Mouse (Mus musculus) midbrain, embryonic 14.5 days (tissue): Measurements from ENCODE around the gene Bag3. TPM values are rescaled to one million over a fixed set of nuclear protein-coding genes. Genes with fewer than 3 reads are reported as not detected.

Experiments used
- ATAC-seq: fragments of 200-750 bp; cut with Nextera tagmentation; 2 replicates; pipeline ENCODE4 v1.8.0; 2017; ENCODE audit warnings: moderate number of reproducible peaks, moderate library complexity; ENCODE audit not compliant: low FRiP score, low TSS enrichment
- DNase-seq: peaks from one replicate; pipeline ENCODE4 v3.0.0-alpha.2; 2015
- H3K27ac ChIP-seq: fragments of 300-500 bp; sonication (generic); replicated peaks from 2 replicates; pipeline ENCODE4 v1.5.1; 2014; ENCODE audit warnings: mild to moderate bottlenecking, low read depth, low read length, moderate library complexity
- H3K27me3 ChIP-seq: fragments of 300-500 bp; sonication (generic); 2 replicates; pipeline ENCODE4 v1.6.1; 2014; ENCODE audit warnings: low read length, control low read depth, mixed read lengths; ENCODE audit not compliant: control insufficient read depth, insufficient read depth
- H3K36me3 ChIP-seq: fragments of 300-500 bp; sonication (generic); 2 replicates; pipeline ENCODE4 v1.6.1; 2014; ENCODE audit warnings: low read length, control low read depth; ENCODE audit not compliant: control insufficient read depth, insufficient read depth
- H3K4me1 ChIP-seq: fragments of 300-500 bp; sonication (generic); 2 replicates; pipeline ENCODE4 v1.6.1; 2014; ENCODE audit warnings: mild to moderate bottlenecking, antibody characterized with exemption, low read length, control low read depth; ENCODE audit not compliant: control insufficient read depth, insufficient read depth
- H3K4me2 ChIP-seq: fragments of 300-500 bp; sonication (generic); 2 replicates; pipeline ENCODE4 v1.6.1; 2014; ENCODE audit warnings: mild to moderate bottlenecking, low read length, moderate library complexity
- H3K4me3 ChIP-seq: fragments of 300-500 bp; sonication (generic); replicated peaks from 2 replicates; pipeline ENCODE4 v1.5.1; 2014; ENCODE audit warnings: low read depth, low read length
- H3K9ac ChIP-seq: fragments of 300-500 bp; sonication (generic); replicated peaks from 2 replicates; pipeline ENCODE4 v1.6.1; 2014; ENCODE audit warnings: mild to moderate bottlenecking, low read length, moderate library complexity
- H3K9me3 ChIP-seq: fragments of 300-500 bp; sonication (generic); 2 replicates; pipeline ENCODE4 v1.6.1; 2016; ENCODE audit warnings: low read length, control low read depth, mixed read lengths; ENCODE audit not compliant: control insufficient read depth
- WGBS: fragments of 180-500 bp; shearing (Covaris S2); extraction: QIAGEN DNeasy Blood & Tissue Kit; methylation state at CpG from one replicate; pipeline ENCODE4 v1.1.7; 2014; 5-methylcytosine and 5-hydroxymethylcytosine counted together
- polyA plus RNA-seq: library from polyadenylated mRNA; unstranded; fragments of >200 nt; fragmentation: Nextera tagmentation; extraction: Ambion mirVana; gene quantifications from 2 replicates; pipeline ENCODE4 v1.2.1, GENCODE M21; 2014

The Bag3 gene
- polyA plus RNA-seq, 1 experiment from 2014 or later = 1.7 TPM

GRCm38 (mm10) chr7:128540734-128541133 lies 17.3 kb downstream of the Bag3 start:
- Histone ChIP-seq H3K9ac (no peak overlapping the region), H3K27ac (no peak overlapping the region), H3K9me3 (no peaks in the 10 kb centered on the region), H3K27me3 (no peaks in the 10 kb centered on the region), H3K4me3 (no peak overlapping the region), H3K4me2 (no peak overlapping the region), H3K36me3 (no peaks in the 10 kb centered on the region), H3K4me1 (peaks cover 12% of the 10 kb centered on the region)
- DNase-seq (no peak), ATAC-seq (no peak)
- 87% methylated on average over 16 of the region's 16 CpGs for WGBS

- H3K4me1 ChIP-seq = peaks cover 8% of the 10 kb centered on the region
- no peak for ATAC-seq
- H3K9me3 ChIP-seq = no peaks in the 10 kb centered on the region
- 75% methylated on average over 9 of the region's 9 CpGs for WGBS
- no peak overlapping the region for H3K4me3 ChIP-seq
- H3K27me3 ChIP-seq = no peaks in the 10 kb centered on the region
- no peak overlapping the region for H3K4me2 ChIP-seq
- no peak overlapping the region for H3K9ac ChIP-seq
- DNase-seq = no peak
- no peaks in the 10 kb centered on the region for H3K36me3 ChIP-seq
- H3K27ac ChIP-seq = no peak overlapping the region
These were observed 17.8 kb downstream of the Bag3 start for GRCm38 (mm10) chr7:128541186-128541585.

DNA sequence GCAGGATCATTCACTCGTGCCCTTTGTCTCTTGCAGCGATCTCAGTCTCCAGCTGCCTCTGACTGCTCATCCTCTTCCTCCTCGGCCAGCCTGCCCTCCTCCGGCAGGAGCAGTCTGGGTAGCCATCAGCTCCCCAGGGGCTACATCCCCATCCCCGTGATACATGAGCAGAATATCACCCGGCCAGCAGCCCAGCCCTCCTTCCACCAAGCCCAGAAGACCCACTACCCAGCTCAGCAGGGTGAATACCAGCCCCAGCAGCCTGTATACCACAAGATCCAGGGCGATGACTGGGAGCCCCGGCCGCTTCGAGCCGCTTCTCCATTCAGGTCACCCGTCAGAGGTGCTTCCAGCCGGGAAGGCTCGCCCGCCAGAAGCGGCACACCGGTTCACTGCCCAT lies 18.4 kb downstream of the Bag3 start:
- Histone ChIP-seq H3K9me3 (no peaks in the 10 kb centered on the region), H3K27me3 (no peaks in the 10 kb centered on the region), H3K36me3 (no peaks in the 10 kb centered on the region), H3K27ac (no peak overlapping the region), H3K9ac (no peak overlapping the region), H3K4me1 (peaks cover 6% of the 10 kb centered on the region), H3K4me2 (no peak overlapping the region), H3K4me3 (no peak overlapping the region)
- no peak for DNase-seq
- WGBS = 81% methylated on average over 17 of the region's 17 CpGs
- ATAC-seq = no peak

- Histone ChIP-seq H3K4me3 (no peak overlapping the region), H3K27ac (no peak overlapping the region), H3K27me3 (no peaks in the 10 kb centered on the region), H3K4me1 (peaks cover 6% of the 10 kb centered on the region), H3K9me3 (no peaks in the 10 kb centered on the region), H3K36me3 (no peaks in the 10 kb centered on the region), H3K4me2 (no peak overlapping the region), H3K9ac (no peak overlapping the region)
- ATAC-seq = no peak
- no peak for DNase-seq
- 67% methylated on average over 4 of the region's 4 CpGs for WGBS
These were observed 19.1 kb downstream of the Bag3 start for GRCm38 (mm10) chr7:128542488-128542887.

- no peak overlapping the region for H3K4me3 ChIP-seq
- H3K4me2 ChIP-seq = no peak overlapping the region
- ATAC-seq = no peak
- DNase-seq = no peak
- H3K9ac ChIP-seq = no peak overlapping the region
- WGBS = 79% methylated on average over 14 of the region's 14 CpGs
- no peaks in the 10 kb centered on the region for H3K27me3 ChIP-seq
- H3K9me3 ChIP-seq = no peaks in the 10 kb centered on the region
- no peaks in the 10 kb centered on the region for H3K36me3 ChIP-seq
- peaks cover 6% of the 10 kb centered on the region for H3K4me1 ChIP-seq
- H3K27ac ChIP-seq = no peak overlapping the region
These were observed 19.9 kb downstream of the Bag3 start for GRCm38 (mm10) chr7:128543148-128543855.

DNA sequence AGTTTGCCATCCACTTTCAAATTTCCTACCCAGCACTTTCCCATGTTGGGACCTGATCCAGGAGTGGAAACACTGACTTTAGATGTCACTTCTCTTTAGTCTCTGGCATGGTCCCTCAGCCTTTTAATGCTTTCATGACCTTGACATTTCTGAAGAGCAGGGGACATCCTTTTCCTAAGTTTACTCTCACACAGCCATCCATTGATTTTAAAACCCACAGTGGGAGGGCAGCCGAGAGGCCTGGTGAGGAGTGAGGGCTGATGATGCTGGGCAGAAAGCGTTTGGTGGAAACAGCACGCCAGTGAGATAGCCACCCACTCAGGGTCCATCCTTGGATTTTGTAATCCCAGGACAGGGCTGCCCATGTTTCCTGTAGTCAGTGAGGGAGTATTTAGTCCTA lies 20.5 kb downstream of the Bag3 start:
- no peak for DNase-seq
- Histone ChIP-seq H3K27me3 (no peaks in the 10 kb centered on the region), H3K9ac (no peak overlapping the region), H3K4me2 (no peak overlapping the region), H3K4me3 (no peak overlapping the region), H3K4me1 (peaks cover 6% of the 10 kb centered on the region), H3K36me3 (no peaks in the 10 kb centered on the region), H3K9me3 (no peaks in the 10 kb centered on the region), H3K27ac (no peak overlapping the region)
- ATAC-seq = no peak
- WGBS = 80% methylated on average over 3 of the region's 3 CpGs

DNA sequence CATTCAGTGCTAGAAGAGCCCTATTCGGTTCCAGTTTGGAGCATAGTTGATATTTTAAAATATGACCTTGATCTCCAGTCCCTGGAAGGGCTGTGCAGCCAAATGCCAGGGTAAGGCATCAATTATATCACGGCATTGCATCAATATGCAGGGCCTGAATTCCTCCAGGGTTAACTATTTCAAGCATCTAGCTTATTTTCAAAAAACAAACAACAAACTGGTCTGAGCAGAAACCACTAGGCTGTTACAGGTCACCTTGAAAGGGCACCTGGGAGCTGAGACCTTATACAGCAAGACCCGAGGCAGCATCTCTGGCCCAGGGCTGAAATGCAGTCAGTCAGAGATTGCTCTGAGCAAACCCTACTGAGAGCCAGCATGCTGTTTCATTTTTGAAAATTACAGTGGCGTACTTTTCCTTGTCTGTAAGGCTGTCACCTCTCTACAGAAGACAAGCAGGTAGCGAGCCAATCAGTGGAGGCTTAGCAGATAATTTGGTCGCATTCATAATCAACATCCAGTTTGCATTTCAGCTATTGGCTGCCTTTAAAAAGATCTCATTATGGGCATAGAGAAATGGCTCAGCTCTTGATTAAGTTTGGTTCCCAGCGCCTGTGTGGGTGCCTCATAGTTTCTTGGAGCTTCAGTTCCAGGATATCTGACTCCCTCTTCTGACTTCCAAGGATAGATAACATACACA lies 21.3 kb downstream of the Bag3 start:
- DNase-seq (no peak), ATAC-seq (no peak)
- H3K9ac ChIP-seq = no peak overlapping the region
- no peaks in the 10 kb centered on the region for H3K27me3 ChIP-seq
- 77% methylated on average over 7 of the region's 7 CpGs for WGBS
- no peaks in the 10 kb centered on the region for H3K9me3 ChIP-seq
- H3K4me2 ChIP-seq = no peak overlapping the region
- H3K27ac ChIP-seq = no peak overlapping the region
- H3K4me1 ChIP-seq = peaks cover 12% of the 10 kb centered on the region
- H3K4me3 ChIP-seq = no peak overlapping the region
- H3K36me3 ChIP-seq = no peaks in the 10 kb centered on the region

GRCm38 (mm10) chr7:128546031-128546430 lies 22.6 kb downstream of the Bag3 start:
- ATAC-seq (no peak), DNase-seq (no peak)
- Histone ChIP-seq H3K4me3 (no peak overlapping the region), H3K9me3 (no peaks in the 10 kb centered on the region), H3K4me2 (no peak overlapping the region), H3K27ac (no peak overlapping the region), H3K9ac (no peak overlapping the region), H3K36me3 (no peaks in the 10 kb centered on the region), H3K27me3 (no peaks in the 10 kb centered on the region), H3K4me1 (peaks cover 24% of the 10 kb centered on the region)
- 95% methylated on average over 8 of the region's 8 CpGs for WGBS

DNA sequence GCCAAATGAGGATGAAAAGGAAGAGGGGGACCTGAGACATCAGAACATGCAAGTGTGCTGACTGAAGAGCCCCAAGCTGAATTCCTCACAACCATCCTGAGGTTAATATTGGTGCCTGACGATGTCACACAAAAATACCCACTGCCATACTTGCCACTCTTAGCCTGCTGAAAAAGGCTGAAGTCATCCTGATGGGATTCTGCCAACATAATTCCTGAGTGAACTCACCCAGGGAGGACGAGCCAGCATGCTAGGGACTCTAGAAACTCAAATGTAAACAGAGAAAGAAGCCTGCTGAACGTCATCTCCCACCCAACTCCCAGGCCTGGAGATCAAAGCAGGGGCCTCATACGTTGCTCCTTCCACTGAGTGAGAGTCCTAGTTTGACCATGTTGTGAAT lies 25.7 kb downstream of the Bag3 start:
- 49% methylated on average over 4 of the region's 4 CpGs for WGBS
- H3K4me2 ChIP-seq = no peak overlapping the region
- ATAC-seq (no peak), DNase-seq (no peak)
- H3K9ac ChIP-seq = no peak overlapping the region
- no peaks in the 10 kb centered on the region for H3K36me3 ChIP-seq
- no peaks in the 10 kb centered on the region for H3K9me3 ChIP-seq
- no peak overlapping the region for H3K4me3 ChIP-seq
- H3K27me3 ChIP-seq = no peaks in the 10 kb centered on the region
- H3K27ac ChIP-seq = peak overlapping the region; percentile 77
- peaks cover 37% of the 10 kb centered on the region for H3K4me1 ChIP-seq
